Mouse (Mus musculus): ENCODE results near the gene Gpbp1.

DNA sequence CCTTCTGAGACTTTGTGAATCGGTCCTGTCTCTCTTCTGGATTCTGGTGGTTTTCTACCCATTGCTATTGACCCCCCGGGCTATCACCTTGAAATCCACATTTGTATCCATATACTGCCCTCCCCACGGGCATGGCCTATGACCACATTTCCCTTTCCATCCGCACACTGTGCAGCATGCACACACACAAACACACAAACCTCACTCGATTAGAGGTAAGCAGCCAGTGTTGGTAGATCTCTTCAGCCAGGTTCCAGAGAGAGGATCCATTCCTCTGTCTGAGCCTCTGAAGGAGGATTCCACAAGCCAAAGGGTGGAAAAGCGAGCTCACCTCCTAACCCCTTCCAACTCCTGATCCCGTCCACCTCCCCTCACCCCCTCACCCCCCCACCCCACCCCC is 94.4 kb downstream of the Gpbp1 start:
- TF ChIP-seq GATA1 (IDR thresholded peaks at IDR 0.05; ENCODE audit: borderline replicate concordance, low read length): no peak
- no peak for TF ChIP-seq FLI1 (IDR thresholded peaks at IDR 0.05; ENCODE audit: low read length)
